Mouse (Mus musculus): Measurements from ENCODE around the gene Gm29776. TPM values are rescaled to one million over a fixed set of nuclear protein-coding genes. Genes with fewer than 3 reads are reported as not detected.

Gm29776 gene
- total and polyA plus RNA-seq, 2 experiments: not detected

DNA sequence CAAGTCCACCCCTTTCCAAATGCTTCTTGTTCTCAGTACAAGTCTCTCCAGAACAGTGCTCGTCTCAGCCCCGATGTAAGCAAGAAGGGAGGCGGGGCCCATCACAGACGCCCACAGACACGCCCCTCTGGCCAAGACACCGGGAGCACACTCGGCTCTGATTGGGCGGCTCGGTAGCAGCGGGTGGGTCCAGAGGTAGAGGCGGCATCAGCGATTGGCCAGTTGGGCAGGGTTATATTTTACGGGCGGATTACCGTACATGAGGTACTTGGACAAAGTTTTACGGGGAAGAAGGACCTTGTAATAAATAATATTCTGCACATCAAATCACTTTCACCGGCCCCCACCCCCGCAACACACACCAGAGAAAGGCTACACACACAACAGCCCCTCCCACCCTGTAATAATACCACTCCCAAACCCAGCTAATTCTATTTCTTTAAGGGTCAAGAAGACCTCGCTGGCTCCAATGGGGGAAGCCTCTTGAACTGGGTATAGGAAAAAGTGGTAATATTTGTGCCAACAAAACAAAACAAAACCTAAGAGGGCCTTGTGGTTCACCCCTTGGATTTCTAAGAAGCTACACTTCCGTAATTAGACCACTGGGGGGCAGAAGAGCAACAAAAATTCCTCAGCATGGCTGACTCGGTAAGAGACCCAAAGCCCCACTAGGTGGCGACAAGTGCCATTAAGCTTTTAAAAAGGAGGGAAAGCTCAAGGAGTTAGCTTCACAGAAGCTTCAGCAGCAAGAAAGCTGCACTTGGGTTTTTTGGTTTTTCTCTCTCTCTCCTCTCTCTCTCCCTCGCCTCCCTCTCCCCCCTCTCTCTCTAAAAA, 47.8 kb downstream of the Gm29776 start:
- no peaks in the 10 kb centered on the region for H3K27me3 ChIP-seq (ENCODE audit: control insufficient read depth, insufficient read depth, low read length)
- no peak overlapping the region for H3K27ac ChIP-seq (replicated peaks; ENCODE audit: insufficient read depth, low read depth, low read length)
- WGBS: 64% methylated on average over 23 of the region's 23 CpGs
- DNase-seq (ENCODE audit: extremely low read depth, low read depth, low spot score): peak; percentile 77
- TF ChIP-seq CTCF (IDR thresholded peaks at IDR 0.05; ENCODE audit: low read depth, low read length) (peak; percentile 71), POLR2A (IDR thresholded peaks at IDR 0.05; ENCODE audit: extremely low read depth, insufficient read depth, low read length) (no peak)
- peaks cover 4% of the 10 kb centered on the region; the same call in 1 of the 2 replicates for H3K79me2 ChIP-seq (ENCODE audit: control insufficient read depth, insufficient read depth, low read length)
- peaks cover 6% of the 10 kb centered on the region for H3K4me1 ChIP-seq (ENCODE audit: control insufficient read depth, insufficient read depth, low read length)
- H3K4me3 ChIP-seq (ENCODE audit: insufficient read depth, low read depth, low read length): no peak overlapping the region
- H3K36me3 ChIP-seq (ENCODE audit: control insufficient read depth, insufficient read depth, low read length): peaks cover 52% of the 10 kb centered on the region
- H3K9ac ChIP-seq (ENCODE audit: low read depth, low read length): no peak overlapping the region

DNA sequence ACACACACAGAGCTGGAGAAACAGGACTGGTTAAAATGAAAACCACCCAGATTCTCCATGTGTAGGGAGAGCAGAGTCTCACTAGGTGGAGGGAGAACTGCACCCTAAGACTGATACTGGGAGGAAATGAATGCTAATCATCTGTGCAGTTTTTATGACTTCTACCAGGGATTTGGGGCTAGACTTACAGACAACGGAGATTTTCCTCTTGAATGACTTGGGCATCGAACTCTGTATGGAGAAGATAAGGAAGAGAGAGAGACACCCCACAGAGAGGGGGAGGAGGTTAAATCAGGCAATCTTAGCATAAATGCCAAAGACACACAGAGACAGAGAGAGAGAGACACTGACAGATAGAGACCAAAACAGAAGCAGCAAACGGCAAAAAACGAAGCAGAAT, 50.7 kb downstream of the Gm29776 start:
- Histone ChIP-seq H3K27me3 (ENCODE audit: control insufficient read depth, insufficient read depth, low read length) (no peaks in the 10 kb centered on the region), H3K4me3 (ENCODE audit: insufficient read depth, low read depth, low read length) (no peak overlapping the region), H3K79me2 (ENCODE audit: control insufficient read depth, insufficient read depth, low read length) (peaks cover 4% of the 10 kb centered on the region; the same call in 1 of the 2 replicates), H3K27ac (replicated peaks; ENCODE audit: insufficient read depth, low read depth, low read length) (no peak overlapping the region), H3K4me1 (ENCODE audit: control insufficient read depth, insufficient read depth, low read length) (no peaks in the 10 kb centered on the region), H3K9ac (ENCODE audit: low read depth, low read length) (no peak overlapping the region), H3K36me3 (ENCODE audit: control insufficient read depth, insufficient read depth, low read length) (peaks cover 69% of the 10 kb centered on the region)
- DNase-seq (ENCODE audit: extremely low read depth, low read depth, low spot score): no peak
- TF ChIP-seq POLR2A (IDR thresholded peaks at IDR 0.05; ENCODE audit: extremely low read depth, insufficient read depth, low read length) (no peak), CTCF (IDR thresholded peaks at IDR 0.05; ENCODE audit: low read depth, low read length) (no peak)
- WGBS: 79% methylated on average over 4 of the region's 4 CpGs

- no peak overlapping the region for H3K4me3 ChIP-seq (ENCODE audit: insufficient read depth, low read depth, low read length)
- no peak overlapping the region for H3K27ac ChIP-seq (replicated peaks; ENCODE audit: insufficient read depth, low read depth, low read length)
- DNase-seq (ENCODE audit: extremely low read depth, low read depth, low spot score): no peak
- TF ChIP-seq POLR2A (IDR thresholded peaks at IDR 0.05; ENCODE audit: extremely low read depth, insufficient read depth, low read length) (no peak), CTCF (IDR thresholded peaks at IDR 0.05; ENCODE audit: low read depth, low read length) (no peak)
- no peaks in the 10 kb centered on the region for H3K27me3 ChIP-seq (ENCODE audit: control insufficient read depth, insufficient read depth, low read length)
- peaks cover 4% of the 10 kb centered on the region; the same call in 1 of the 2 replicates for H3K79me2 ChIP-seq (ENCODE audit: control insufficient read depth, insufficient read depth, low read length)
- H3K9ac ChIP-seq (ENCODE audit: low read depth, low read length): no peak overlapping the region
- H3K36me3 ChIP-seq (ENCODE audit: control insufficient read depth, insufficient read depth, low read length): peaks cover 69% of the 10 kb centered on the region
- WGBS: 92% methylated on average over 8 of the region's 8 CpGs
- H3K4me1 ChIP-seq (ENCODE audit: control insufficient read depth, insufficient read depth, low read length): no peaks in the 10 kb centered on the region
Measured at GRCm38 (mm10) chr14:54646898-54647636, 51.6 kb downstream of the Gm29776 start.

DNA sequence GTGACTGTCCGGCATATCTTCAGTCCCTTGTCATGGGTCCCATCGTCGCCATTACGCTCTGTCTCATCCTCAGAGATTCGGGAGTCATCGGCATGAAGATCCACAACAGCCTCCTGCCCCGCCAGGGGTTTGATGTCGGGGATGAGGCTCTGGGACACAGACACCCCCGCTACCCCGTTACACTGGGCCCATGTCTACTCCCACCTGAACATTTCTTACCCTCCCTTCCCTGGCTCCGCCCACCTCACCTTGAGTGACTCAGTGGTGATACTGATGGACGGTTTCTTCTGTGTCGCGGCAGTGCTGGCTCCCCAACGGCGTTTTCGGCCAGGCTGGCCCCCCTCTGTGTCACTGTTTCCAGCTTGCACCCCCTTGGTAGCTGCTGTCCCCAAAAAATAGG, 52.2 kb downstream of the Gm29776 start:
- no peak overlapping the region for H3K4me3 ChIP-seq (ENCODE audit: insufficient read depth, low read depth, low read length)
- no peak overlapping the region for H3K27ac ChIP-seq (replicated peaks; ENCODE audit: insufficient read depth, low read depth, low read length)
- H3K79me2 ChIP-seq (ENCODE audit: control insufficient read depth, insufficient read depth, low read length): peaks cover 4% of the 10 kb centered on the region; the same call in 1 of the 2 replicates
- WGBS: 96% methylated on average over 17 of the region's 17 CpGs
- no peaks in the 10 kb centered on the region for H3K27me3 ChIP-seq (ENCODE audit: control insufficient read depth, insufficient read depth, low read length)
- H3K4me1 ChIP-seq (ENCODE audit: control insufficient read depth, insufficient read depth, low read length): no peaks in the 10 kb centered on the region
- DNase-seq (ENCODE audit: extremely low read depth, low read depth, low spot score): no peak
- TF ChIP-seq POLR2A (IDR thresholded peaks at IDR 0.05; ENCODE audit: extremely low read depth, insufficient read depth, low read length) (no peak), CTCF (IDR thresholded peaks at IDR 0.05; ENCODE audit: low read depth, low read length) (no peak)
- peaks cover 66% of the 10 kb centered on the region for H3K36me3 ChIP-seq (ENCODE audit: control insufficient read depth, insufficient read depth, low read length)
- H3K9ac ChIP-seq (ENCODE audit: low read depth, low read length): no peak overlapping the region

DNA sequence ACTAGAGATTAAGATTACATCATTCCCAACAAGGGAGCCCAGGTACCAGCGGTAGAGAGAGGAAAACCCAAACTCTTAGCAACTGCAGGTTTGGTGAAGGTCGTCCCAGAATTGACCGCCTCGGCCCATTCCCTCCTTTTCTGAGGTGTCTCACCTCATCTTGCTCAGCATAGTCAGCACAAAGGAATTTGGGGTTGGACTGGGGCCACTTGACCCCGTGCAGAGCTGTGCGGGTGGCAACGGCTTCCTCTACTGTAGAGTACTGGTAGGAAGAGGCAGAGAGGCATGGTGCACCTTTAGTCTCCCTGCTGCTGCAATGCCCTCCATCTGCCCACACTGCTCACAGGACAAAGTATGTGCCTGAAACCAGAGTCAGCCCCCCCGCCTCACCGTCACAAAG, 54.3 kb downstream of the Gm29776 start:
- no peaks in the 10 kb centered on the region for H3K4me1 ChIP-seq (ENCODE audit: control insufficient read depth, insufficient read depth, low read length)
- no peak overlapping the region for H3K9ac ChIP-seq (ENCODE audit: low read depth, low read length)
- no peak overlapping the region for H3K4me3 ChIP-seq (ENCODE audit: insufficient read depth, low read depth, low read length)
- no peaks in the 10 kb centered on the region for H3K27me3 ChIP-seq (ENCODE audit: control insufficient read depth, insufficient read depth, low read length)
- peaks cover 50% of the 10 kb centered on the region for H3K36me3 ChIP-seq (ENCODE audit: control insufficient read depth, insufficient read depth, low read length)
- TF ChIP-seq CTCF (IDR thresholded peaks at IDR 0.05; ENCODE audit: low read depth, low read length) (no peak), POLR2A (IDR thresholded peaks at IDR 0.05; ENCODE audit: extremely low read depth, insufficient read depth, low read length) (no peak)
- DNase-seq (ENCODE audit: extremely low read depth, low read depth, low spot score): no peak
- H3K79me2 ChIP-seq (ENCODE audit: control insufficient read depth, insufficient read depth, low read length): no peaks in the 10 kb centered on the region
- H3K27ac ChIP-seq (replicated peaks; ENCODE audit: insufficient read depth, low read depth, low read length): no peak overlapping the region
- WGBS: 87% methylated on average over 9 of the region's 9 CpGs
